37 mouse cellular contexts compared by ENCODE assay signal in genomic region chr19:27311311-27311710, GRCm38 (mm10). TPM values are rescaled to one million over a fixed set of nuclear protein-coding genes. Genes with fewer than 3 reads are reported as not detected.
DNase-seq lines count a peak whose midpoint lies in the region; ATAC-seq and TF ChIP-seq lines count a peak whose summit lies in the region.
"Had no signal": no experiment of that assay in that cellular context is flagged by ENCODE, and none has a peak within 500 bp of the region (broad histone marks: within the 10 kb centered on the region; RNA-seq: fewer than 3 reads in every experiment).

No protein-coding gene starts in this region.

- WGBS in hindbrain, embryonic 11.5 days = 89% methylated on average over 3 of the region's 3 CpGs
- 90% methylated on average over 3 of the region's 3 CpGs for WGBS in midbrain, embryonic 14.5 days

- H3K9ac ChIP-seq in hindbrain, embryonic 11.5 days (ENCODE audit: low read depth, low read length) = no peak overlapping the region
- H3K9ac ChIP-seq in midbrain, embryonic 14.5 days (replicated peaks; ENCODE audit: low read length) = no peak overlapping the region
- H3K9ac ChIP-seq: embryonic facial prominence, embryonic 15.5 days; forebrain, embryonic 13.5 days; heart, embryonic 15.5 days; limb, embryonic 13.5 days; lung, embryonic 15.5 days had no signal

- no peaks in the 10 kb centered on the region for H3K27me3 ChIP-seq in hindbrain, embryonic 11.5 days (ENCODE audit: control insufficient read depth, insufficient read depth, low read length)
- H3K27me3 ChIP-seq in midbrain, embryonic 14.5 days (ENCODE audit: control insufficient read depth, insufficient read depth, low read length) = no peaks in the 10 kb centered on the region
- H3K27me3 ChIP-seq: CH12.LX; embryonic facial prominence, embryonic 15.5 days; forebrain, embryonic 13.5 days; heart, embryonic 15.5 days; limb, embryonic 13.5 days; lung, embryonic 15.5 days had no signal

- no peak overlapping the region for H3K4me3 ChIP-seq in gastrocnemius, adult 2 months
- H3K4me3 ChIP-seq in hindbrain, embryonic 11.5 days (ENCODE audit: low read depth, low read length) = no peak overlapping the region
- no peak overlapping the region for H3K4me3 ChIP-seq in midbrain, embryonic 14.5 days (replicated peaks; ENCODE audit: low read depth, low read length)
- H3K4me3 ChIP-seq: embryonic facial prominence, embryonic 10.5 days; embryonic facial prominence, embryonic 15.5 days; forebrain, embryonic 13.5 days; heart, embryonic 15.5 days; hindbrain, embryonic 10.5 days; limb, embryonic 13.5 days; lung, embryonic 15.5 days; midbrain, embryonic 10.5 days had no signal

- peak overlapping the region; percentile 71; the same call in 1 of the 2 replicates for H3K27ac ChIP-seq in gastrocnemius, adult 2 months
- no peak overlapping the region for H3K27ac ChIP-seq in hindbrain, embryonic 11.5 days (ENCODE audit: low read depth, low read length)
- H3K27ac ChIP-seq in midbrain, embryonic 14.5 days (replicated peaks; ENCODE audit: low read depth, low read length) = no peak overlapping the region
- H3K27ac ChIP-seq: embryonic facial prominence, embryonic 10.5 days; embryonic facial prominence, embryonic 15.5 days; forebrain, embryonic 13.5 days; heart, embryonic 15.5 days; hindbrain, embryonic 10.5 days; limb, embryonic 13.5 days; lung, embryonic 15.5 days; midbrain, embryonic 10.5 days; stomach, postnatal 0 days had no signal

- peak; percentile 39 to 77 for DNase-seq in adrenal gland, adult (ENCODE audit: inconsistent age in 2 of 2, low spot score in 1 of 2)
- no peak for DNase-seq in adrenal gland, adult 8-10 months
- DNase-seq in gastrocnemius, adult 2 months = no peak
- DNase-seq in gastrocnemius, postnatal 4 days (ENCODE audit: low spot score in 2 of 2) = no peak
- peak; percentile 30 to 56 for DNase-seq in heart, adult 9 months (ENCODE audit: low spot score in 2 of 2)
- DNase-seq in heart, postnatal 4 days = no peak
- DNase-seq in hindbrain, embryonic 11.5 days (ENCODE audit: low spot score) = no peak
- DNase-seq in midbrain, embryonic 14.5 days = no peak
- DNase-seq: cerebellum, adult 8-10 months; cerebellum, postnatal 25 days; gastrocnemius, postnatal 36 days; kidney, adult 18-20 months; kidney, postnatal 36 days; right cerebral cortex, postnatal 25 days; spleen, adult 18-20 months; thymus, adult 2 months; thymus, postnatal 36 days had no signal

- H3K36me3 ChIP-seq in hindbrain, embryonic 11.5 days (ENCODE audit: control insufficient read depth, insufficient read depth, low read length) = no peaks in the 10 kb centered on the region
- no peaks in the 10 kb centered on the region for H3K36me3 ChIP-seq in midbrain, embryonic 14.5 days (ENCODE audit: control insufficient read depth, insufficient read depth, low read length)
- H3K36me3 ChIP-seq: embryonic facial prominence, embryonic 10.5 days; embryonic facial prominence, embryonic 15.5 days; heart, embryonic 15.5 days; hindbrain, embryonic 10.5 days; limb, embryonic 13.5 days; lung, embryonic 15.5 days; midbrain, embryonic 10.5 days had no signal

- H3K4me2 ChIP-seq in hindbrain, embryonic 11.5 days (replicated peaks; ENCODE audit: low read depth, low read length) = no peak overlapping the region
- H3K4me2 ChIP-seq in midbrain, embryonic 14.5 days (ENCODE audit: low read length) = no peak overlapping the region
- H3K4me2 ChIP-seq: embryonic facial prominence, embryonic 15.5 days; forebrain, embryonic 13.5 days; heart, embryonic 15.5 days; limb, embryonic 13.5 days; liver, embryonic 11.5 days; lung, embryonic 15.5 days had no signal

- no peaks in the 10 kb centered on the region for H3K9me3 ChIP-seq in hindbrain, embryonic 11.5 days (ENCODE audit: control insufficient read depth, low read length)
- no peaks in the 10 kb centered on the region for H3K9me3 ChIP-seq in midbrain, embryonic 14.5 days (ENCODE audit: control insufficient read depth, low read length)
- H3K9me3 ChIP-seq: embryonic facial prominence, embryonic 10.5 days; embryonic facial prominence, embryonic 15.5 days; forebrain, embryonic 13.5 days; heart, embryonic 15.5 days; hindbrain, embryonic 10.5 days; limb, embryonic 13.5 days; lung, embryonic 15.5 days; midbrain, embryonic 10.5 days had no signal

- no peak for ATAC-seq in hindbrain, embryonic 11.5 days (ENCODE audit: low FRiP score)
- ATAC-seq in midbrain, embryonic 14.5 days (ENCODE audit: low FRiP score, low TSS enrichment) = no peak
- ATAC-seq: forebrain, embryonic 13.5 days; hindbrain, embryonic 16.5 days; midbrain, embryonic 16.5 days had no signal

- H3K4me1 ChIP-seq in hindbrain, embryonic 11.5 days (replicated peaks; ENCODE audit: control insufficient read depth, insufficient read depth, low read length) = no peaks in the 10 kb centered on the region
- H3K4me1 ChIP-seq in midbrain, embryonic 14.5 days (ENCODE audit: control insufficient read depth, insufficient read depth, low read length) = no peaks in the 10 kb centered on the region
- H3K4me1 ChIP-seq: embryonic facial prominence, embryonic 15.5 days; forebrain, embryonic 13.5 days; heart, embryonic 15.5 days; hindbrain, embryonic 10.5 days; limb, embryonic 13.5 days; lung, embryonic 15.5 days; midbrain, embryonic 10.5 days had no signal

- intact Hi-C loops in gastrocnemius, adult 2 months (cut with DNase I) = no loop called here

- no peak for TF ChIP-seq CTCF in gastrocnemius, adult 2 months (IDR thresholded peaks at IDR 0.05)

RNA-seq across cellular contexts. Expression of gene Kcnv2, which starts 11.1 kb away (rescaled TPM):
- total RNA-seq in adrenal gland, adult 8-10 months (2022) = not detected
- under 1 TPM; 0.11 to 0.15 TPM for total RNA-seq in gastrocnemius, adult 2 months (2021)
- under 1 TPM in 1 of 2 experiments, not detected in 1; 0.08 TPM for total RNA-seq in gastrocnemius, postnatal 4 days (2021)
- total RNA-seq in heart, postnatal 4 days (2021) = under 1 TPM in 1 of 2 experiments, not detected in 1; 0.09 TPM
- 0.05 and 0.08 TPM in 2 replicates for polyA plus RNA-seq in hindbrain, embryonic 11.5 days (2014; fragmentation: Nextera tagmentation; extraction: Ambion mirVana)
- 0.07 and 0.08 TPM in 2 replicates for polyA plus RNA-seq in midbrain, embryonic 14.5 days (2014; fragmentation: Nextera tagmentation; extraction: Ambion mirVana)
- total RNA-seq: CH12.LX; layer of hippocampus, postnatal 25 days; left cerebral cortex, postnatal 36 days; megakaryocyte progenitor cell, adult 5-6 weeks; neutrophil, adult 5-6 weeks had no signal
- polyA plus RNA-seq: C2C12; embryonic facial prominence, embryonic 15.5 days; forebrain, embryonic 13.5 days; liver, embryonic 16.5 days; neural tube, embryonic 11.5 days had no signal

Comparison
In these comparisons a context has a peak if more than half of its experiments do, and no peak if none do; other contexts are left out.
1. DNase-seq: peak in adrenal gland, adult (2 of 2) and heart, adult 9 months (2 of 2); none in adrenal gland, adult 8-10 months (single experiment), gastrocnemius, adult 2 months (single experiment), gastrocnemius, postnatal 4 days (0 of 2), heart, postnatal 4 days (single experiment), hindbrain, embryonic 11.5 days (single experiment) and midbrain, embryonic 14.5 days (single experiment).